Mouse (Mus musculus) olfactory bulb, adult 2 months (tissue): ENCODE results near the gene Icam2.

Source experiments
- CTCF ChIP-seq: fragments of 200-500 bp; IDR thresholded peaks from 2 replicates; pipeline ENCODE4 v1.5.1; 2012; ENCODE audit warnings: low read depth, mild to moderate bottlenecking, low read length, moderate library complexity; ENCODE audit not compliant: insufficient read depth
- POLR2A ChIP-seq: fragments of 200-500 bp; IDR thresholded peaks from 2 replicates; pipeline ENCODE4 v1.6.1; 2012; ENCODE audit warnings: mild to moderate bottlenecking, low read depth, low read length, moderate library complexity; ENCODE audit not compliant: insufficient read depth

GRCm38 (mm10) chr11:106328521-106328920 lies 59.4 kb downstream of the Icam2 start:
- TF ChIP-seq CTCF (no peak), POLR2A (no peak)
